Mouse (Mus musculus): ENCODE measurements around the gene Adgrl3. TPM values are rescaled to one million over a fixed set of nuclear protein-coding genes. Genes with fewer than 3 reads are reported as not detected.

Adgrl3 gene
- total and polyA plus RNA-seq, 3 experiments: not detected

- no peaks in the 10 kb centered on the region for H3K36me3 ChIP-seq (ENCODE audit: control insufficient read depth in 1 of 2, insufficient read depth in 2 of 2, low read length in 2 of 2)
- no peaks in the 10 kb centered on the region for H3K27me3 ChIP-seq (ENCODE audit: control insufficient read depth in 1 of 2, insufficient read depth in 2 of 2, low read length in 2 of 2)
- DNase-seq (ENCODE audit: low read depth, low spot score): no peak
- TF ChIP-seq SIN3A (IDR thresholded peaks at IDR 0.05; ENCODE audit: low read length) (no peak), MYB (IDR thresholded peaks at IDR 0.05; ENCODE audit: low read depth, low read length) (no peak), MYC (IDR thresholded peaks at IDR 0.05; ENCODE audit: low read depth, low read length) (no peak), NELFE (IDR thresholded peaks at IDR 0.05; ENCODE audit: low read depth, low read length) (no peak), USF1 (IDR thresholded peaks at IDR 0.05; ENCODE audit: low read depth, low read length) (no peak), JUND (IDR thresholded peaks at IDR 0.05; ENCODE audit: low read depth, low read length) (no peak), MAX (IDR thresholded peaks at IDR 0.05; ENCODE audit: low read length) (no peak), CHD1 (IDR thresholded peaks at IDR 0.05; ENCODE audit: low read depth, low read length) (no peak), TCF12 (IDR thresholded peaks at IDR 0.05; ENCODE audit: low read depth, low read length) (no peak), KAT2A (conservative IDR thresholded peaks at IDR 0.05; ENCODE audit: low read depth, low read length) (no peak), POLR2A (IDR thresholded peaks at IDR 0.05; ENCODE audit: control insufficient read depth in 1 of 2, insufficient read depth in 1 of 2, low read depth in 1 of 2, low read length in 2 of 2, poor library complexity in 1 of 2) (no peak), NRF1 (IDR thresholded peaks at IDR 0.05; ENCODE audit: insufficient read depth, low read depth, low read length, poor library complexity, severe bottlenecking) (no peak), RAD21 (IDR thresholded peaks at IDR 0.05; ENCODE audit: low read depth, low read length) (no peak), ZNF384 (IDR thresholded peaks at IDR 0.05; ENCODE audit: low read depth, low read length) (no peak), POLR2AphosphoS2 (IDR thresholded peaks at IDR 0.05; ENCODE audit: low read length) (no peak), UBTF (IDR thresholded peaks at IDR 0.05; ENCODE audit: borderline replicate concordance, insufficient read depth, low read depth, low read length) (no peak), CTCF (IDR thresholded peaks at IDR 0.05 in 2 of 3, conservative IDR thresholded peaks at IDR 0.05 in 1 of 3; ENCODE audit: control insufficient read depth in 1 of 3, insufficient read depth in 1 of 3, low read depth in 2 of 3, low read length in 3 of 3, poor library complexity in 1 of 3, severe bottlenecking in 1 of 3) (no peak), ZKSCAN1 (IDR thresholded peaks at IDR 0.05; ENCODE audit: low read depth, low read length) (no peak)
- no peak overlapping the region for H3K9ac ChIP-seq (ENCODE audit: control insufficient read depth, low read depth, low read length, poor library complexity, severe bottlenecking)
- no peak overlapping the region for H3K27ac ChIP-seq (ENCODE audit: control insufficient read depth, low read depth, low read length)
- H3K9me3 ChIP-seq (replicated peaks; ENCODE audit: insufficient read depth, low read length): no peaks in the 10 kb centered on the region
- no peaks in the 10 kb centered on the region for H3K4me1 ChIP-seq (ENCODE audit: control insufficient read depth in 1 of 2, insufficient read depth in 2 of 2, low read length in 2 of 2)
- no peaks in the 10 kb centered on the region for H3K79me2 ChIP-seq (ENCODE audit: control insufficient read depth, insufficient read depth, low read length, poor library complexity)
- H3K4me3 ChIP-seq (ENCODE audit: control insufficient read depth in 1 of 2, insufficient read depth in 1 of 2, low read depth in 2 of 2, low read length in 2 of 2): no peak overlapping the region
These were observed 302.1 kb downstream of the Adgrl3 start for GRCm38 (mm10) chr5:81322064-81322463.

- no peaks in the 10 kb centered on the region for H3K9me3 ChIP-seq (replicated peaks; ENCODE audit: insufficient read depth, low read length)
- DNase-seq (ENCODE audit: low read depth, low spot score): no peak
- H3K36me3 ChIP-seq (ENCODE audit: control insufficient read depth in 1 of 2, insufficient read depth in 2 of 2, low read length in 2 of 2): no peaks in the 10 kb centered on the region
- no peak overlapping the region for H3K9ac ChIP-seq (ENCODE audit: control insufficient read depth, low read depth, low read length, poor library complexity, severe bottlenecking)
- no peaks in the 10 kb centered on the region for H3K4me1 ChIP-seq (ENCODE audit: control insufficient read depth in 1 of 2, insufficient read depth in 2 of 2, low read length in 2 of 2)
- no peak overlapping the region for H3K4me3 ChIP-seq (ENCODE audit: control insufficient read depth in 1 of 2, insufficient read depth in 1 of 2, low read depth in 2 of 2, low read length in 2 of 2)
- no peaks in the 10 kb centered on the region for H3K27me3 ChIP-seq (ENCODE audit: control insufficient read depth in 1 of 2, insufficient read depth in 2 of 2, low read length in 2 of 2)
- no peak overlapping the region for H3K27ac ChIP-seq (ENCODE audit: control insufficient read depth, low read depth, low read length)
- H3K79me2 ChIP-seq (ENCODE audit: control insufficient read depth, insufficient read depth, low read length, poor library complexity): no peaks in the 10 kb centered on the region
- TF ChIP-seq EP300 (IDR thresholded peaks at IDR 0.05; ENCODE audit: low read depth in 1 of 2, low read length in 2 of 2) (no peak), ZMIZ1 (IDR thresholded peaks at IDR 0.05; ENCODE audit: low read depth, low read length) (no peak), TCF12 (IDR thresholded peaks at IDR 0.05; ENCODE audit: low read depth, low read length) (no peak), RCOR1 (IDR thresholded peaks at IDR 0.05; ENCODE audit: low read depth, low read length) (no peak), CTCF (IDR thresholded peaks at IDR 0.05 in 2 of 3, conservative IDR thresholded peaks at IDR 0.05 in 1 of 3; ENCODE audit: control insufficient read depth in 1 of 3, insufficient read depth in 1 of 3, low read depth in 2 of 3, low read length in 3 of 3, poor library complexity in 1 of 3, severe bottlenecking in 1 of 3) (0 out of 6 replicates have a peak, but pooled peaks of 1 of the 3 experiments have one; percentile 4), KAT2A (conservative IDR thresholded peaks at IDR 0.05; ENCODE audit: low read depth, low read length) (no peak), ZNF384 (IDR thresholded peaks at IDR 0.05; ENCODE audit: low read depth, low read length) (no peak), NRF1 (IDR thresholded peaks at IDR 0.05; ENCODE audit: insufficient read depth, low read depth, low read length, poor library complexity, severe bottlenecking) (no peak)
These were observed 307.0 kb downstream of the Adgrl3 start for GRCm38 (mm10) chr5:81326916-81327315.
